Mouse (Mus musculus): ENCODE measurements around the gene Khdc3. TPM values are rescaled to one million over a fixed set of nuclear protein-coding genes. Genes with fewer than 3 reads are reported as not detected.

The Khdc3 gene
- total and polyA plus RNA-seq, 3 experiments = 0.17 to 0.86 (median 0.84) TPM

GRCm38 (mm10) chr9:73129875-73130274 is 28.2 kb downstream of the Khdc3 start:
- no peak for DNase-seq (ENCODE audit: extremely low read depth)
- no peaks in the 10 kb centered on the region for H3K4me1 ChIP-seq (ENCODE audit: control insufficient read depth in 1 of 2, insufficient read depth in 2 of 2)
- no peak overlapping the region for H3K4me3 ChIP-seq (replicated peaks in 1 of 3; ENCODE audit: low read depth in 2 of 3, low read length in 2 of 3, poor library complexity in 1 of 3)
- no peaks in the 10 kb centered on the region for H3K79me2 ChIP-seq (replicated peaks; ENCODE audit: control insufficient read depth, extremely low read depth, insufficient read depth, poor library complexity, severe bottlenecking)
- no peak overlapping the region for H3K4me2 ChIP-seq (ENCODE audit: insufficient read depth, low read depth, poor library complexity, severe bottlenecking)
- in situ Hi-C loops (cut with MboI; ENCODE audit: low pct_ligation_motif_present, low pct_unique_long_range_greater_than_20kb, low sequenced_read_pairs) = no loop called here
- TF ChIP-seq RAD21 (IDR thresholded peaks at IDR 0.05; ENCODE audit: low read depth, low read length) = no peak
- no peaks in the 10 kb centered on the region for H3K9me3 ChIP-seq (replicated peaks; ENCODE audit: low read length)
- H3K9ac ChIP-seq (ENCODE audit: insufficient read depth, low read depth) = no peak overlapping the region
- H3K27ac ChIP-seq (ENCODE audit: insufficient read depth, low read depth) = no peak overlapping the region
- dilution Hi-C loops (cut with MboI; ENCODE audit: extremely low pct_ligation_motif_present, extremely low pct_unique_long_range_greater_than_20kb, low sequenced_read_pairs) = no loop called here
- no peaks in the 10 kb centered on the region for H3K27me3 ChIP-seq (replicated peaks)
- peaks cover 42 to 79% of the 10 kb centered on the region in 2 experiments for H3K36me3 ChIP-seq (replicated peaks in 1 of 2; ENCODE audit: control insufficient read depth in 1 of 2, insufficient read depth in 1 of 2, low read length in 1 of 2)

GRCm38 (mm10) chr9:73130529-73130928 is 28.9 kb downstream of the Khdc3 start:
- Histone ChIP-seq H3K9me3 (replicated peaks; ENCODE audit: low read length) (no peaks in the 10 kb centered on the region), H3K27ac (ENCODE audit: insufficient read depth, low read depth) (no peak overlapping the region), H3K79me2 (replicated peaks; ENCODE audit: control insufficient read depth, extremely low read depth, insufficient read depth, poor library complexity, severe bottlenecking) (no peaks in the 10 kb centered on the region), H3K36me3 (replicated peaks in 1 of 2; ENCODE audit: control insufficient read depth in 1 of 2, insufficient read depth in 1 of 2, low read length in 1 of 2) (peaks cover 35 to 72% of the 10 kb centered on the region in 2 experiments), H3K27me3 (replicated peaks) (no peaks in the 10 kb centered on the region), H3K9ac (ENCODE audit: insufficient read depth, low read depth) (no peak overlapping the region), H3K4me3 (replicated peaks in 1 of 3; ENCODE audit: low read depth in 2 of 3, low read length in 2 of 3, poor library complexity in 1 of 3) (no peak overlapping the region), H3K4me1 (ENCODE audit: control insufficient read depth in 1 of 2, insufficient read depth in 2 of 2) (no peaks in the 10 kb centered on the region), H3K4me2 (ENCODE audit: insufficient read depth, low read depth, poor library complexity, severe bottlenecking) (no peak overlapping the region)
- no peak for TF ChIP-seq USF2 (conservative IDR thresholded peaks at IDR 0.05; ENCODE audit: low read depth, low read length)
- no peak for TF ChIP-seq ZNF384 (IDR thresholded peaks at IDR 0.05; ENCODE audit: low read depth, low read length)
- TF ChIP-seq NRF1 (IDR thresholded peaks at IDR 0.05; ENCODE audit: low read depth, low read length) = no peak
- no peak for TF ChIP-seq RAD21 (IDR thresholded peaks at IDR 0.05; ENCODE audit: low read depth, low read length)
- no peak for TF ChIP-seq ETS1 (conservative IDR thresholded peaks at IDR 0.05; ENCODE audit: low read depth, low read length)
- TF ChIP-seq GABPA (IDR thresholded peaks at IDR 0.05; ENCODE audit: insufficient replicate concordance, low read depth, low read length) = no peak
- TF ChIP-seq ZC3H11A (IDR thresholded peaks at IDR 0.05; ENCODE audit: low read depth, low read length) = no peak
- TF ChIP-seq CHD1 (IDR thresholded peaks at IDR 0.05; ENCODE audit: low read depth, low read length) = no peak
- TF ChIP-seq ZKSCAN1 (IDR thresholded peaks at IDR 0.05; ENCODE audit: borderline replicate concordance, low read depth, low read length) = no peak
- no peak for TF ChIP-seq MYC (IDR thresholded peaks at IDR 0.05; ENCODE audit: low read depth, low read length)
- no peak for TF ChIP-seq USF1 (IDR thresholded peaks at IDR 0.05; ENCODE audit: low read depth, low read length)
- in situ Hi-C loops (cut with MboI; ENCODE audit: low pct_ligation_motif_present, low pct_unique_long_range_greater_than_20kb, low sequenced_read_pairs) (no loop called here), dilution Hi-C loops (cut with MboI; ENCODE audit: extremely low pct_ligation_motif_present, extremely low pct_unique_long_range_greater_than_20kb, low sequenced_read_pairs) (no loop called here)
- DNase-seq (ENCODE audit: extremely low read depth) = no peak

GRCm38 (mm10) chr9:73137341-73137886 is 35.8 kb downstream of the Khdc3 start:
- dilution Hi-C loops (cut with MboI; ENCODE audit: extremely low pct_ligation_motif_present, extremely low pct_unique_long_range_greater_than_20kb, low sequenced_read_pairs) (no loop called here), in situ Hi-C loops (cut with MboI; ENCODE audit: low pct_ligation_motif_present, low pct_unique_long_range_greater_than_20kb, low sequenced_read_pairs) (no loop called here)
- Histone ChIP-seq H3K9me3 (replicated peaks; ENCODE audit: low read length) (no peaks in the 10 kb centered on the region), H3K36me3 (replicated peaks in 1 of 2; ENCODE audit: control insufficient read depth in 1 of 2, insufficient read depth in 1 of 2, low read length in 1 of 2) (peaks cover 0 to 8% of the 10 kb centered on the region in 2 experiments), H3K4me2 (ENCODE audit: insufficient read depth, low read depth, poor library complexity, severe bottlenecking) (no peak overlapping the region), H3K4me3 (replicated peaks in 1 of 3; ENCODE audit: low read depth in 2 of 3, low read length in 2 of 3, poor library complexity in 1 of 3) (no peak overlapping the region), H3K4me1 (ENCODE audit: control insufficient read depth in 1 of 2, insufficient read depth in 2 of 2) (no peaks in the 10 kb centered on the region), H3K27ac (ENCODE audit: insufficient read depth, low read depth) (no peak overlapping the region), H3K79me2 (replicated peaks; ENCODE audit: control insufficient read depth, extremely low read depth, insufficient read depth, poor library complexity, severe bottlenecking) (no peaks in the 10 kb centered on the region), H3K9ac (ENCODE audit: insufficient read depth, low read depth) (no peak overlapping the region), H3K27me3 (replicated peaks) (no peaks in the 10 kb centered on the region)
- TF ChIP-seq MAZ (IDR thresholded peaks at IDR 0.05; ENCODE audit: low read depth, low read length) (no peak), ETS1 (conservative IDR thresholded peaks at IDR 0.05; ENCODE audit: low read depth, low read length) (no peak), ZNF384 (IDR thresholded peaks at IDR 0.05; ENCODE audit: low read depth, low read length) (no peak), JUN (IDR thresholded peaks at IDR 0.05; ENCODE audit: insufficient read depth, low read depth, low read length) (no peak), TBP (conservative IDR thresholded peaks at IDR 0.05; ENCODE audit: low read depth, low read length) (no peak), ELF1 (IDR thresholded peaks at IDR 0.05; ENCODE audit: low read depth, low read length) (no peak), UBTF (IDR thresholded peaks at IDR 0.05; ENCODE audit: low read depth, low read length) (no peak), CTCF (conservative IDR thresholded peaks at IDR 0.05 in 1 of 2, IDR thresholded peaks at IDR 0.05 in 1 of 2; ENCODE audit: low read depth in 2 of 2, low read length in 2 of 2) (no peak)
- no peak for DNase-seq (ENCODE audit: extremely low read depth)
